Mouse (Mus musculus): ENCODE data around the gene Tmigd1. TPM values are rescaled to one million over a fixed set of nuclear protein-coding genes. Genes with fewer than 3 reads are reported as not detected.

Gene Tmigd1
- not detected for polyA plus RNA-seq (2014; fragmentation: Illumina TruSeq; extraction: RNeasy Lipid Tissue Mini Kit (QIAGEN cat#74804); ENCODE audit: low read depth, low replicate concordance)

DNA sequence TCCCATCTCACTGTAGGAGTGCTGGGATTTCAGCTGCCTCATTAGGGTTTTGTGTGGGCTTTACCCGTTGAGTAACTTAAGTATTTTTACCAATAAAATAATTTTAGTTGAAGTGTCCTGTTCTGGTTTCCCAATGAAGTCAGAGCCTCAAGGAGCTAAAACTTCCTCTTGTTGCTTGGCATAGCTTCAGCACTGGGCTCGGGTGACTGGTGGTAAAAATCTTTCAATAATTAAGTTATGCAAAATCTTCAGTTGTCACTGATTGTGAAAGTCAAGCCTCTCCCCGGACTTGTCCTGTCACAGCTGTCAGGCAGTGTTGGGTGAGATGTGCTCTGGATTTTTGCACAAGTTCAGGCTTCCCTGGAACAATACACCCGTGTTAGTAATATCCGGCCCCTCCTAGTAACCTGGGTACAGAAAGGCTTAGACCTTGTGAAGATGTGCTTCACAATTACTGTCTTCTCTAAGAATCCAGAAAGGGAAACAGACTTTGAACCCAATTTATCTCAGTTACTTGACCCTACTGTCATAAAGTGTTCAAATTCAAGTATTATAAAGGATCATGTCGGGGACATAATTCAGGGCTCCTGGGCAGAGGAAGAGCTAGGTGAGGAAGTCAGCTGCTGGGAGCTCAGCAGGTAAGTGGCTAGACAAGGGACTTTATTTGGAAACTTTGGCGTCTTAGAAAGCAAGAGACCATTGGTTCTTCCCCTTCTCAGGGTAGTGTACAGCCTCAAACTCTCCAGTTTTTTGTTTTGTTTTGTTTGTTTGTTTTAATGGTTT is at the start of gene Tmigd1:
TSS of gene Tmigd1 (plus strand) at position 581 of the 783 bp plus-strand sequence.

DNA sequence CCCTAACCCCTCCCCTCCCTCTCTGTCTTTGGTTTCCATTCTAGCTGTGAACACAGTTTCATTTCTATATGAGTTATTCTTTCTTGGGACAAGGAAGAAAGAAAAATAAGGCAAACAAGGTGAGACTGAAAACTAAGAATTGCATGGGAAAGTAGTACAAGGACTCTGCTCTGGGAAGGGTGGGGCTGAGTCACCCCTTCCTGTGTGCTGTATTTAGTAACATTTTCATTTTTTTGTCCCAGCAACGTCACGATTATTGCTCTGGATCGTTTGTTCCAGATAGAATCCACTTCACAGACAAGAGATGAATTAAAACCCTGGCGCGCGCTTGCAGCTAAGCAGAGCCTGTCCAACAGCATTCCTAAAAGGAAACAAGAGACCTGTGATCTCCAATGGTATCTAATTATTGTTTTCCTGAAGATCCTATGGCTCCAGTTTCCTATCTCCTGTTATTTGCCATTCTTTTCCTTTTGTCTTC is 22.8 kb downstream of the Tmigd1 start, which contains the start of gene Blmh:
TSS of gene Blmh (plus strand) at position 51 of the 478 bp plus-strand sequence.

Other genes with a start within 250 kb of the Tmigd1 start
- not detected for gene Bhlha9, start 229.7 kb upstream of the Tmigd1 start, polyA plus RNA-seq (2014; fragmentation: Illumina TruSeq; extraction: RNeasy Lipid Tissue Mini Kit (QIAGEN cat#74804); ENCODE audit: low read depth, low replicate concordance)
- not detected for gene Trarg1, start 222.4 kb upstream of the Tmigd1 start, polyA plus RNA-seq (2014; fragmentation: Illumina TruSeq; extraction: RNeasy Lipid Tissue Mini Kit (QIAGEN cat#74804); ENCODE audit: low read depth, low replicate concordance)
- gene Gosr1, start 138.6 kb upstream of the Tmigd1 start, polyA plus RNA-seq (2014; fragmentation: Illumina TruSeq; extraction: RNeasy Lipid Tissue Mini Kit (QIAGEN cat#74804); ENCODE audit: low read depth, low replicate concordance), result 36.0 TPM
- 28.7 TPM for gene Cpd, start 55.1 kb upstream of the Tmigd1 start, polyA plus RNA-seq (2014; fragmentation: Illumina TruSeq; extraction: RNeasy Lipid Tissue Mini Kit (QIAGEN cat#74804); ENCODE audit: low read depth, low replicate concordance)
- 52.9 TPM for gene Blmh, start 22.6 kb downstream of the Tmigd1 start, polyA plus RNA-seq (2014; fragmentation: Illumina TruSeq; extraction: RNeasy Lipid Tissue Mini Kit (QIAGEN cat#74804); ENCODE audit: low read depth, low replicate concordance)
- 0.91 TPM for gene Slc6a4, start 96.4 kb downstream of the Tmigd1 start, polyA plus RNA-seq (2014; fragmentation: Illumina TruSeq; extraction: RNeasy Lipid Tissue Mini Kit (QIAGEN cat#74804); ENCODE audit: low read depth, low replicate concordance)
- 52.5 TPM for gene Nsrp1, start 176.3 kb downstream of the Tmigd1 start, polyA plus RNA-seq (2014; fragmentation: Illumina TruSeq; extraction: RNeasy Lipid Tissue Mini Kit (QIAGEN cat#74804); ENCODE audit: low read depth, low replicate concordance)

Data from testis, adult 10 weeks (tissue).